Mouse (Mus musculus): ENCODE results near the gene Plce1.

Gene Plce1

GRCm38 (mm10) chr19:38589941-38590340, 109.0 kb downstream of the Plce1 start:
- no peak for DNase-seq (ENCODE audit: low read depth)

GRCm38 (mm10) chr19:38592566-38593224, 111.8 kb downstream of the Plce1 start:
- DNase-seq (ENCODE audit: low read depth): peak; percentile 75

- peak; percentile 66 for DNase-seq (ENCODE audit: low read depth)
Measured at GRCm38 (mm10) chr19:38593225-38593897, 112.5 kb downstream of the Plce1 start.

- no peak for DNase-seq (ENCODE audit: low read depth)
Measured at GRCm38 (mm10) chr19:38596096-38596495, 115.2 kb downstream of the Plce1 start.

GRCm38 (mm10) chr19:38597392-38597791, 116.5 kb downstream of the Plce1 start:
- DNase-seq (ENCODE audit: low read depth): no peak

GRCm38 (mm10) chr19:38599001-38599400, 118.1 kb downstream of the Plce1 start:
- DNase-seq (ENCODE audit: low read depth): no peak

GRCm38 (mm10) chr19:38601127-38601526, 120.2 kb downstream of the Plce1 start:
- no peak for DNase-seq (ENCODE audit: low read depth)

- DNase-seq (ENCODE audit: low read depth): no peak
Measured at GRCm38 (mm10) chr19:38602811-38603210, 121.9 kb downstream of the Plce1 start.

GRCm38 (mm10) chr19:38607236-38607635, 126.3 kb downstream of the Plce1 start:
- DNase-seq (ENCODE audit: low read depth): no peak

- DNase-seq (ENCODE audit: low read depth): peak; percentile 79
Measured at GRCm38 (mm10) chr19:38608951-38609654, 128.2 kb downstream of the Plce1 start.

- no peak for DNase-seq (ENCODE audit: low read depth)
Measured at GRCm38 (mm10) chr19:38610291-38610690, 129.4 kb downstream of the Plce1 start.

GRCm38 (mm10) chr19:38610809-38611208, 129.9 kb downstream of the Plce1 start:
- DNase-seq (ENCODE audit: low read depth): peak; percentile 19

GRCm38 (mm10) chr19:38614067-38614675, 133.3 kb downstream of the Plce1 start:
- peak; percentile 22 for DNase-seq (ENCODE audit: low read depth)

- no peak for DNase-seq (ENCODE audit: low read depth)
Measured at GRCm38 (mm10) chr19:38615356-38615755, 134.4 kb downstream of the Plce1 start.

- no peak for DNase-seq (ENCODE audit: low read depth)
Measured at GRCm38 (mm10) chr19:38620134-38620533, 139.2 kb downstream of the Plce1 start.

GRCm38 (mm10) chr19:38621546-38621945, 140.6 kb downstream of the Plce1 start:
- no peak for DNase-seq (ENCODE audit: low read depth)

GRCm38 (mm10) chr19:38626246-38627015, 145.5 kb downstream of the Plce1 start:
- DNase-seq (ENCODE audit: low read depth): no peak

GRCm38 (mm10) chr19:38627075-38627768, 146.3 kb downstream of the Plce1 start:
- no peak for DNase-seq (ENCODE audit: low read depth)

- DNase-seq (ENCODE audit: low read depth): no peak
Measured at GRCm38 (mm10) chr19:38632251-38632650, 151.3 kb downstream of the Plce1 start.

GRCm38 (mm10) chr19:38633306-38633705, 152.4 kb downstream of the Plce1 start:
- no peak for DNase-seq (ENCODE audit: low read depth)

GRCm38 (mm10) chr19:38639050-38639449, 158.1 kb downstream of the Plce1 start:
- DNase-seq (ENCODE audit: low read depth): no peak

Measured in NIH3T3 (cell line).